Mouse (Mus musculus) liver, embryonic 12.5 days (tissue): ENCODE results near the gene Cisd1. TPM values are rescaled to one million over a fixed set of nuclear protein-coding genes. Genes with fewer than 3 reads are reported as not detected.

Experiments used
- ATAC-seq: fragments of 200-750 bp; cut with Nextera tagmentation; 2 replicates; pipeline ENCODE4 v1.8.0; 2017; ENCODE audit warnings: moderate number of reproducible peaks, mild to moderate bottlenecking, moderate library complexity
- H3K27ac ChIP-seq: fragments of 300-500 bp; sonication (generic); 2 replicates; pipeline ENCODE4 v1.5.1; 2016; ENCODE audit warnings: mild to moderate bottlenecking
- H3K27me3 ChIP-seq: fragments of 300-500 bp; sonication (generic); replicated peaks from 2 replicates; pipeline ENCODE4 v1.6.1; 2016; ENCODE audit warnings: mild to moderate bottlenecking, moderate library complexity
- H3K36me3 ChIP-seq: fragments of 300-500 bp; sonication (generic); 2 replicates; pipeline ENCODE4 v1.6.1; 2016; ENCODE audit warnings: mild to moderate bottlenecking, moderate library complexity
- H3K4me1 ChIP-seq: fragments of 300-500 bp; sonication (generic); 2 replicates; pipeline ENCODE4 v1.6.1; 2016
- H3K4me2 ChIP-seq: fragments of 300-500 bp; sonication (generic); 2 replicates; pipeline ENCODE4 v1.6.1; 2016; ENCODE audit warnings: mild to moderate bottlenecking, moderate library complexity
- H3K4me3 ChIP-seq: fragments of 300-500 bp; sonication (generic); 2 replicates; pipeline ENCODE4 v1.5.1; 2016; ENCODE audit warnings: mild to moderate bottlenecking, moderate library complexity
- H3K9ac ChIP-seq: fragments of 300-500 bp; sonication (generic); 2 replicates; pipeline ENCODE4 v1.6.1; 2016; ENCODE audit warnings: mild to moderate bottlenecking, moderate library complexity
- H3K9me3 ChIP-seq: fragments of 300-500 bp; sonication (generic); replicated peaks from 2 replicates; pipeline ENCODE4 v1.6.1; 2016; ENCODE audit warnings: mild to moderate bottlenecking, moderate library complexity
- WGBS: fragments of 180-500 bp; shearing (Covaris S2); methylation state at CpG from one replicate; pipeline ENCODE4 v1.1.7; 2016; ENCODE audit not compliant: insufficient replicate concordance; 5-methylcytosine and 5-hydroxymethylcytosine counted together
- polyA plus RNA-seq: library from polyadenylated mRNA; unstranded; fragments of >200 nt; fragmentation: Nextera tagmentation; extraction: Ambion mirVana; gene quantifications from 2 replicates; pipeline ENCODE4 v1.2.1, GENCODE M21; 2016

Cisd1 gene
- polyA plus RNA-seq, 1 experiment from 2014 or later = 104 TPM

DNA sequence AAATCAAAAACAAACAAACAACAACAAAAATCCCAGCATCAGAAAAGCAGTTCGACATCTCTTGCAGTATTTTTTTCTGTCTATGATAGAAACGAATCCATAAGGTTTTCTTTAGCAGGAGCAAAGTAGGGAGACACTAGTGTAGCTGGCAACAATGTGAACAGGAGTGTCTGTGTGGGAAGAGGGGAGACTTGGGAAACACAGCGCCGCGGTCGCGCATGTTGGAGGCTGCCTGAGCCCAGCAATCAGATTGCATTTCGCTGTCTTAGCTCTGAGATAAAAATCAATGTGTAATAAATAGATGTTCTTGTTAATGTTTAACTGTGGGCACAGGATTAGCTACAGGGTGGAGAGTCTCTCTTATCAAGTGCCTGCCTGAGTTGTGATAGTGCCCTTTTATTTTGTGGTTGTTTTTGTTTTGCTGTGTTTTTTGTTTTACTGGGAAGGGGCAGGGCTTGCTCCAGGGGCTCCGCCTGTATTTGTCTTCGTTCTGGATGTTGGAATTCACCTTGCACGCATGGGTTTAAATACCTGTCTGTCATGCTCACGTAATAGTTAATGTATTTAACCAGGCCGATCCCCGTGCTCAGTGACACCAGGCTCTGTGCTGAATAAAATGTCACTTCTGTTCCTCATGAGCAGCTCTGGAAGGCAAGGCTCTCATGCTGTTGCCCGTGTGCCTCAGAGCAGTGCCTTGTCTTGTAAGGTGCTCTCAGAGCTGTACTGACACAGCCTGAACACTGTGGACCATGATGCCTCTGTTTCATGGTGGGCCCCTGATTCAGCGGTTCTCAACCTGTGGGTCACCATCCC is 23.6 kb upstream of the Cisd1 start:
- Histone ChIP-seq H3K27me3 (no peaks in the 10 kb centered on the region), H3K36me3 (peaks cover 46% of the 10 kb centered on the region), H3K9ac (no peak overlapping the region), H3K4me3 (no peak overlapping the region), H3K9me3 (no peaks in the 10 kb centered on the region), H3K4me1 (peaks cover 23% of the 10 kb centered on the region), H3K27ac (no peak overlapping the region), H3K4me2 (no peak overlapping the region; the same call in 1 of the 2 replicates)
- 66% methylated on average over 16 of the region's 16 CpGs for WGBS
- ATAC-seq = peak; percentile 39

- ATAC-seq = no peak
- H3K4me3 ChIP-seq = no peak overlapping the region
- no peaks in the 10 kb centered on the region for H3K27me3 ChIP-seq
- no peaks in the 10 kb centered on the region for H3K9me3 ChIP-seq
- peaks cover 23% of the 10 kb centered on the region for H3K4me1 ChIP-seq
- no peak overlapping the region for H3K4me2 ChIP-seq
- H3K36me3 ChIP-seq = peaks cover 32% of the 10 kb centered on the region
- H3K27ac ChIP-seq = no peak overlapping the region
- whole genome bisulfite sequencing = 81% methylated on average over 10 of the region's 10 CpGs
- no peak overlapping the region for H3K9ac ChIP-seq
Observed at GRCm38 (mm10) chr10:71363858-71364257, 19.1 kb upstream of the Cisd1 start.

DNA sequence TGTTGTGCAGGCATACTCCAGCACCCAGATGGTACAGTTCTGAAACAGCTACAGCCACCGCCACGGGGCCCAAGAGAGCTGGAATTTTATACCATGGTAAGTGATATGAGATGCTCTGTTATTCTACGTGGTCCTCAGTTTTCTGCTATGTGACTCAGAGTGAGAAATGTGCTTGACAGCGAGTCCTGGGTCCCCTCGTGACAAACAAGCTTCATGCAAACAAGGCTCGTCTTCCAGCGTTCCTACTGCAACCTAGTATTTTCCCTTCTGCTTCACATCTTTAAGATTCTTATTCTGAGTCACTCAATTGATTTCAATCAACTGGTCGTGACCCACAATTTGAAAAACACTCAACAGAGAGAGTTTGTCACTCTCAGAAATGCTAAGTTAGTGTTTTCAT is 18.7 kb upstream of the Cisd1 start:
- Histone ChIP-seq H3K4me1 (peaks cover 19% of the 10 kb centered on the region), H3K9me3 (no peaks in the 10 kb centered on the region), H3K4me2 (no peak overlapping the region), H3K4me3 (no peak overlapping the region), H3K27me3 (no peaks in the 10 kb centered on the region), H3K36me3 (peaks cover 32% of the 10 kb centered on the region), H3K9ac (no peak overlapping the region), H3K27ac (no peak overlapping the region)
- ATAC-seq = no peak
- WGBS = 80% methylated on average over 8 of the region's 8 CpGs

- H3K36me3 ChIP-seq = peaks cover 27% of the 10 kb centered on the region
- peaks cover 7% of the 10 kb centered on the region; the same call in 1 of the 2 replicates for H3K4me1 ChIP-seq
- H3K4me2 ChIP-seq = peak overlapping the region; percentile 30
- H3K27me3 ChIP-seq = no peaks in the 10 kb centered on the region
- no peaks in the 10 kb centered on the region for H3K9me3 ChIP-seq
- H3K27ac ChIP-seq = no peak overlapping the region
- ATAC-seq = no peak
- H3K9ac ChIP-seq = no peak overlapping the region
- 40% methylated on average over 18 of the region's 18 CpGs for WGBS
- H3K4me3 ChIP-seq = no peak overlapping the region; the same call in 1 of the 2 replicates
Observed at GRCm38 (mm10) chr10:71361836-71362562, 17.2 kb upstream of the Cisd1 start.

DNA sequence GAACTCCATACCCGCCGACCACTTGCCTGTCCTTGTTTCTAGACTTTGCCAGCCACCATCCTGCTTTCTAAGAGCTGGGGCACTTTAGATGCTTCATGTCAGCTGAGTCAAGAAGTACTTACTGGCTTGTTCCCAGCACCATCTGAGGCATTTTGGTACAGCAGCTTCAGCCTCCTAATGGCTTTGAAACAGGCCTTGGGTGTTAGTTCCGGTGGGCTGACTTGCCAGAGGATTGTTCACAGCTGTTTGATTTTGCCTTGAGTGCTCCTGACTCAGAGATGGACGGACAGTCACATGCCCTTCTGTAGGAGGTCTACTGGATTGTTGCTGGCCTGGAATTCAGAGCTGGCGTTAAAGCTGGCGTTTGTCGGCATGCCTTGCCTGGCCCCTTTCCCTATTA is 16.3 kb upstream of the Cisd1 start:
- no peak for ATAC-seq
- Histone ChIP-seq H3K36me3 (peaks cover 20% of the 10 kb centered on the region), H3K9me3 (no peaks in the 10 kb centered on the region), H3K4me1 (peaks cover 7% of the 10 kb centered on the region; the same call in 1 of the 2 replicates), H3K27me3 (no peaks in the 10 kb centered on the region), H3K4me2 (no peak overlapping the region), H3K4me3 (no peak overlapping the region), H3K27ac (no peak overlapping the region), H3K9ac (no peak overlapping the region)
- 85% methylated on average over 7 of the region's 7 CpGs for WGBS

GRCm38 (mm10) chr10:71354947-71355346 is 10.2 kb upstream of the Cisd1 start:
- WGBS = 89% methylated on average over 12 of the region's 12 CpGs
- H3K27me3 ChIP-seq = no peaks in the 10 kb centered on the region
- H3K4me2 ChIP-seq = no peak overlapping the region
- no peak for ATAC-seq
- peaks cover 5% of the 10 kb centered on the region for H3K4me1 ChIP-seq
- peaks cover 32% of the 10 kb centered on the region for H3K36me3 ChIP-seq
- H3K4me3 ChIP-seq = no peak overlapping the region
- H3K27ac ChIP-seq = no peak overlapping the region
- H3K9ac ChIP-seq = no peak overlapping the region
- H3K9me3 ChIP-seq = no peaks in the 10 kb centered on the region

DNA sequence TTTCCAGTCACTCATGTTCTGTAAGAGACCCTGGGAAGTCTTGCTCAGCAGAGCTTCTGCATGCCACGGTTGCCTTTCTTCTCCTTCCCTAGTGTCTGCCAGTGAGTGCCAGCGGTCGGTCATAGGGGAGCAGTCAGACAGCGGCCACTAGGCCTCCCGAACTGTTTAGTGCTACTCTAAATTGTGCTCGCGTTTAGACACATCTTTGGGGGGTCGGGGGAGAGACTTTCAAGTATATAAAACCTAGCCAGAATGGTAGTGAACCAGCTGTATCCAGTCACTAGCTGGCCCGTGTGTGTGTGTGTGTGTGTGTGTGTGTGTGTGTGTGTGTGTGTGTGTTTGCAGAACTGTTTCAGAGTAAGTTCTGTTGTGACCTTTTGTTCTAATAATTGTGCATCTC is 9.1 kb upstream of the Cisd1 start:
- H3K4me2 ChIP-seq = no peak overlapping the region
- no peak for ATAC-seq
- H3K4me3 ChIP-seq = no peak overlapping the region
- H3K4me1 ChIP-seq = peaks cover 16% of the 10 kb centered on the region
- H3K27ac ChIP-seq = no peak overlapping the region
- H3K27me3 ChIP-seq = no peaks in the 10 kb centered on the region
- no peaks in the 10 kb centered on the region for H3K9me3 ChIP-seq
- WGBS = 75% methylated on average over 9 of the region's 9 CpGs
- peaks cover 32% of the 10 kb centered on the region for H3K36me3 ChIP-seq
- H3K9ac ChIP-seq = no peak overlapping the region

DNA sequence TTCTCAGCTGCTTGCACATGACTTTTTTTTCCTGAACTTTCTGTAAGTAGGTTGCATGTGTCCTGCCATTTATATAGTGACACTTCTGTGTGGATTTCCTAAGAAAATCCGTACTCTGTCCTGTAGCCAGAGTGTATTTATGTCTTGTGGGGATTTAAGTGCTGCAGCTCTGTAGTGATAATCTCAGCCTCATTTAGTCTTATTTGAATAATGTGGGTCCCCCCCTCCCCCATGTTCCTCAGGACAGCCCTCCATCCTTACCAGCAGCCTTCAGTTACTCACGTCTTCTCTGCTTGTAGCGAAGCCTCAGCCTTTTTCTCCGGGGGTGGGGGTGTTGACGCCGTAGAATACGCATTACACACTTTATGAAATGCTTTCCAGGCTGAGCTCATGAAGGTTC is 6.5 kb upstream of the Cisd1 start:
- H3K4me2 ChIP-seq = no peak overlapping the region
- H3K4me3 ChIP-seq = no peak overlapping the region
- no peak overlapping the region for H3K9ac ChIP-seq
- ATAC-seq = no peak
- H3K27me3 ChIP-seq = no peaks in the 10 kb centered on the region
- WGBS = 85% methylated on average over 7 of the region's 7 CpGs
- H3K36me3 ChIP-seq = peaks cover 32% of the 10 kb centered on the region
- no peaks in the 10 kb centered on the region for H3K9me3 ChIP-seq
- H3K4me1 ChIP-seq = peaks cover 31% of the 10 kb centered on the region
- H3K27ac ChIP-seq = no peak overlapping the region

DNA sequence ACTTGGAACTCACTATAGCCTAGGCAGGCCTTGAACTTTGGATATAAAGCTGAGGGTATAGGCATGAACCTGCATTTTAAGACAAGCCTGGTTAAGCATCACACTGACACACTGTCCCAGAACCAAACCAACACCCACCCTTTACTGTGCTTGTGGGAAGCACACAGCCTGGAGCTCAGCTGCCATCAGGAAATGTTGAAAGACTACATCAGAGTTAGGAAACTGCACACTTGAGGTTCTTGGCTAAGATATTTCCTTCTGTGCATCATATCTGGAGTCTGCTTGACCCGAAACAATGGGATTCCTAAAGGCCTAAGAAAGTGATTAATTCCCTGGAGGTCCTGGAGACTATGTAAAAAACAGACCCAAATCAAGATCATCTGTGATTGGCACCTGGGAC is 4.5 kb upstream of the Cisd1 start:
- H3K27ac ChIP-seq = no peak overlapping the region; the same call in 1 of the 2 replicates
- peaks cover 32% of the 10 kb centered on the region for H3K36me3 ChIP-seq
- peak overlapping the region; percentile 92 for H3K4me2 ChIP-seq
- H3K9ac ChIP-seq = peak overlapping the region; percentile 93; the same call in 1 of the 2 replicates
- H3K4me3 ChIP-seq = peak overlapping the region; percentile 91
- 63% methylated on average over 1 of the region's 1 CpGs for WGBS
- H3K4me1 ChIP-seq = peaks cover 45% of the 10 kb centered on the region
- ATAC-seq = no peak
- H3K9me3 ChIP-seq = no peaks in the 10 kb centered on the region
- no peaks in the 10 kb centered on the region for H3K27me3 ChIP-seq

DNA sequence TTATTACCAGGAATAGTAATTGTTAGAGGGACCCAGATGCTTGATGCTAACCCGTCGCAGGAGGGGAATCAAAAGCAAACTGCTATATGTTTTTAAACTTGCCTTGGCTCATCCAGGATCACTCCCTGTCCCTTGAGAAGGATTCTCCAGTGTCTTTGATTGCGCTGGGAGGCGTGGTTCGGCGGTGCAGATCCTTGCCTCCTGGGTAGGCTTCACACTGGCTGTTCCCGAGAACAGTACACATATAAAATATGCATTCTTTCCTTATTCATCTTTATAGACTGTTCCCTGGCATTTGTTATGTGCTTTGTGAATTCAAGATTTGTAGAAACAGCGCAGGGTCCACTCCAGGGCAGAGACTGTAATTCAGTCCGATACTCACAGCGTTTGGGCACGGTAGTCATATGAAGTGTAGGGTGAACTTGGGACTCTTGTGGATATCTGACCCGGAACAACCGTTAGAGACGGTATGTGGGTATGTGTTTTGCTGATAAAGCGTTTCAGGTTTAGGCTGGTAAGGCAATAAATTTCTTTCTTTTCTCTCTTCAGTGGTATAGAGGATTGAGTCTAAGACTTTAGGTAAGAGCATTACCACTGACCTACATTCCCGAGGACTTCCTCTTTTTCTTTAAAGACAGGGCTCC is 4.0 kb upstream of the Cisd1 start:
- peaks cover 50% of the 10 kb centered on the region for H3K4me1 ChIP-seq
- H3K27ac ChIP-seq = no peak overlapping the region; the same call in none of the 2 replicates
- H3K4me3 ChIP-seq = peak overlapping the region; percentile 91
- H3K36me3 ChIP-seq = peaks cover 30% of the 10 kb centered on the region
- 8% methylated on average over 16 of the region's 16 CpGs for WGBS
- no peaks in the 10 kb centered on the region for H3K9me3 ChIP-seq
- H3K27me3 ChIP-seq = no peaks in the 10 kb centered on the region
- peak overlapping the region; percentile 92 for H3K4me2 ChIP-seq
- H3K9ac ChIP-seq = peak overlapping the region; percentile 93
- ATAC-seq = no peak

DNA sequence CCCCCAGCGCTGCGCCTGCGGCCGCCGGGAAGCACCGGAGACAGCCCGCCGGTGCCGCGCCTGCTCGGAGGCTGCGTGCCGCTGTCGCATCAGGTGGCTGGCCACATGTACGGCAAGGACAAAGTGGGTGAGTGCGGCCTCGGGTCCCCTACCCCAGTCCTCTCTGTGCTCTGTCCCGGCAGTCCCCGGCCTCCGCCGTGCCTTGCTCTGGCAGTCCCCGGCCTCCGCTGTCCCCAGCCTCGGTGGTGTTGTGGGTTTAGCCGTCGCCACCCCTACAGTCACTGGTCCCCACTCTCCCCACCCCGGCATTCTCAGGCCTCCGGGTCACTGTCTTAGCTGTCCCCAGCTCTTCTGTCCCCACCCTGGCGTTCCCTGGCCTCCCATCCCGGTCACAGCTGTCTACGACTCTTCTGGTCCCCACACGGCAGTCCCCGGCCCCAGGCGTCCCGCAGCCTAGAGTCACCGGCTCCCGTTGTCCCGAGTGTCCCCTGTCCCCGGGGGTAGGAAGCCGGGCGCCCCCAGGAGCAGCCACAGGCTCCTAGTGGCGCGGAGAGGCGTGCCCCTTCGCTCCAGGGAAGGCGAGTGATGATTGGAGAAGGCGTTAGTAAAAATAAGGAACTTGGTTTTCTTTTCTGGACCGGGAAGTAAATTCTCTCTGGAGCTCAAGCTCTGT is 3.3 kb upstream of the Cisd1 start:
- WGBS = under 1% methylated on average over 47 of the region's 48 CpGs
- H3K4me2 ChIP-seq = peak overlapping the region; percentile 92
- no peaks in the 10 kb centered on the region for H3K9me3 ChIP-seq
- H3K4me3 ChIP-seq = peak overlapping the region; percentile 91
- peak; percentile 13 for ATAC-seq
- H3K4me1 ChIP-seq = peaks cover 57% of the 10 kb centered on the region
- peaks cover 23% of the 10 kb centered on the region for H3K36me3 ChIP-seq
- H3K27ac ChIP-seq = peak overlapping the region; percentile 89
- peak overlapping the region; percentile 93 for H3K9ac ChIP-seq
- H3K27me3 ChIP-seq = no peaks in the 10 kb centered on the region
